Mouse (Mus musculus): ENCODE data around the gene Odf3b.

GRCm38 (mm10) chr15:89336422-89336821 is 42.7 kb downstream of the Odf3b start:
- TF ChIP-seq USF1 (IDR thresholded peaks at IDR 0.05; ENCODE audit: low read depth, low read length) (no peak), ZC3H11A (IDR thresholded peaks at IDR 0.05; ENCODE audit: low read depth, low read length) (no peak), POLR2AphosphoS2 (IDR thresholded peaks at IDR 0.05; ENCODE audit: low read depth, low read length) (no peak), KAT2A (IDR thresholded peaks at IDR 0.05; ENCODE audit: insufficient replicate concordance, low read length) (no peak), CTCF (conservative IDR thresholded peaks at IDR 0.05 in 1 of 2, IDR thresholded peaks at IDR 0.05 in 1 of 2; ENCODE audit: low read depth in 2 of 2, low read length in 2 of 2) (no peak), ZMIZ1 (IDR thresholded peaks at IDR 0.05; ENCODE audit: low read depth, low read length) (no peak), NRF1 (IDR thresholded peaks at IDR 0.05; ENCODE audit: low read depth, low read length) (no peak), GABPA (IDR thresholded peaks at IDR 0.05; ENCODE audit: insufficient replicate concordance, low read depth, low read length) (no peak), CHD1 (IDR thresholded peaks at IDR 0.05; ENCODE audit: low read depth, low read length) (no peak), EP300 (IDR thresholded peaks at IDR 0.05; ENCODE audit: low read length) (no peak), POLR2A (IDR thresholded peaks at IDR 0.05; ENCODE audit: low read depth, low read length) (no peak), CHD2 (IDR thresholded peaks at IDR 0.05; ENCODE audit: low read length) (no peak)

Data from CH12.LX (cell line).